Mouse (Mus musculus): ENCODE data around the gene Hunk.

- TF ChIP-seq CTCF (IDR thresholded peaks at IDR 0.05; ENCODE audit: low read depth) (no peak), EP300 (optimal IDR thresholded peaks at IDR 0.05) (no peak)
Observed at GRCm38 (mm10) chr16:90437276-90437675, 51.5 kb downstream of the Hunk start.

All from stomach, postnatal 0 days (tissue).